Mouse (Mus musculus) A20 (cell line): ENCODE measurements around the gene Prr9.

Experiments
- DNase-seq: peaks from one replicate; pipeline ENCODE4 v3.0.0-alpha.2; 2011; ENCODE audit warnings: low read depth, low spot score

Gene Prr9

GRCm38 (mm10) chr3:92123847-92124246, at the start of gene Prr9:
Prr9 (minus strand) TSS chr3:92123947.
- DNase-seq = no peak

GRCm38 (mm10) chr3:92169847-92170246, 46.1 kb upstream of the Prr9 start:
- DNase-seq = no peak

- peak; percentile 63 for DNase-seq
These were observed 29.6 kb upstream of the Prr9 start for GRCm38 (mm10) chr3:92153322-92153721.

- DNase-seq = peak; percentile 76
These were observed 27.0 kb upstream of the Prr9 start for GRCm38 (mm10) chr3:92150631-92151277.

GRCm38 (mm10) chr3:92147913-92148312, 24.2 kb upstream of the Prr9 start:
- DNase-seq = no peak

- peak; percentile 18 for DNase-seq
These were observed 23.7 kb upstream of the Prr9 start for GRCm38 (mm10) chr3:92147420-92147819.

- no peak for DNase-seq
These were observed 18.9 kb upstream of the Prr9 start, which contains the start of gene Lelp1 for GRCm38 (mm10) chr3:92142644-92143043. Lelp1 (minus strand) TSS chr3:92142744.

- no peak for DNase-seq
These were observed 2.8 kb downstream of the Prr9 start for GRCm38 (mm10) chr3:92120902-92121301.

- DNase-seq = peak; percentile 51
These were observed 5.8 kb downstream of the Prr9 start for GRCm38 (mm10) chr3:92117930-92118329.

GRCm38 (mm10) chr3:92111526-92111925, 12.2 kb downstream of the Prr9 start:
- DNase-seq = no peak

- DNase-seq = no peak
These were observed 13.0 kb downstream of the Prr9 start for GRCm38 (mm10) chr3:92110790-92111189.

GRCm38 (mm10) chr3:92106582-92106981, 17.2 kb downstream of the Prr9 start:
- peak; percentile 37 for DNase-seq

- no peak for DNase-seq
These were observed 40.7 kb downstream of the Prr9 start, which contains the start of gene Lor for GRCm38 (mm10) chr3:92083042-92083441. Lor (minus strand) TSS chr3:92083142.

GRCm38 (mm10) chr3:92081285-92081931, 42.3 kb downstream of the Prr9 start:
- peak; percentile 81 for DNase-seq

- DNase-seq = peak; percentile 87
These were observed 43.1 kb downstream of the Prr9 start for GRCm38 (mm10) chr3:92080462-92081284.
